Mouse (Mus musculus) limb, embryonic 14.5 days (tissue): ENCODE measurements around the gene Romo1. TPM values are rescaled to one million over a fixed set of nuclear protein-coding genes. Genes with fewer than 3 reads are reported as not detected.

Experiments
- ATAC-seq: fragments of 200-750 bp; cut with Nextera tagmentation; 2 replicates; pipeline ENCODE4 v1.8.0; 2017; ENCODE audit warnings: low read depth, moderate number of reproducible peaks, moderate TSS enrichment; ENCODE audit not compliant: low FRiP score
- DNase-seq: peaks from one replicate; pipeline ENCODE4 v3.0.0-alpha.2; 2015; ENCODE audit warnings: low spot score
- H3K27ac ChIP-seq: fragments of 300-500 bp; sonication (generic); replicated peaks from 2 replicates; pipeline ENCODE4 v1.5.1; 2014; ENCODE audit warnings: low read depth, mild to moderate bottlenecking, low read length, moderate library complexity, mixed read lengths
- H3K27me3 ChIP-seq: fragments of 300-500 bp; sonication (generic); 2 replicates; pipeline ENCODE4 v1.6.1; 2014; ENCODE audit warnings: low read length, mixed read lengths; ENCODE audit not compliant: control insufficient read depth, insufficient read depth
- H3K36me3 ChIP-seq: fragments of 300-500 bp; sonication (generic); 2 replicates; pipeline ENCODE4 v1.6.1; 2014; ENCODE audit warnings: mild to moderate bottlenecking, low read length, moderate library complexity, mixed read lengths; ENCODE audit not compliant: control insufficient read depth, insufficient read depth
- H3K4me1 ChIP-seq: fragments of 300-500 bp; sonication (generic); 2 replicates; pipeline ENCODE4 v1.6.1; 2014; ENCODE audit warnings: antibody characterized with exemption, low read length, mixed read lengths; ENCODE audit not compliant: control insufficient read depth, insufficient read depth
- H3K4me2 ChIP-seq: fragments of 300-500 bp; sonication (generic); replicated peaks from 2 replicates; pipeline ENCODE4 v1.6.1; 2014; ENCODE audit warnings: low read depth, mild to moderate bottlenecking, low read length, moderate library complexity; ENCODE audit not compliant: severe bottlenecking
- H3K4me3 ChIP-seq: fragments of 300-500 bp; sonication (generic); replicated peaks from 2 replicates; pipeline ENCODE4 v1.5.1; 2014; ENCODE audit warnings: low read length
- H3K9ac ChIP-seq: fragments of 300-500 bp; sonication (generic); 2 replicates; pipeline ENCODE4 v1.6.1; 2014; ENCODE audit warnings: mild to moderate bottlenecking, low read depth, low read length, moderate library complexity; ENCODE audit not compliant: severe bottlenecking
- H3K9me3 ChIP-seq: fragments of 300-500 bp; sonication (generic); 2 replicates; pipeline ENCODE4 v1.6.1; 2016; ENCODE audit warnings: low read length; ENCODE audit not compliant: control insufficient read depth
- POLR2A ChIP-seq: fragments of 200-500 bp; IDR thresholded peaks from 2 replicates; pipeline ENCODE4 v1.8.0; 2012; ENCODE audit warnings: inconsistent platforms, mild to moderate bottlenecking, moderate library complexity, borderline replicate concordance; ENCODE audit not compliant: insufficient read depth, insufficient read length; ENCODE audit errors: extremely low read depth
- WGBS: fragments of 180-500 bp; shearing (Covaris S2); extraction: QIAGEN DNeasy Blood & Tissue Kit; methylation state at CpG from one replicate; pipeline ENCODE4 v1.1.7; 2014; 5-methylcytosine and 5-hydroxymethylcytosine counted together
- polyA plus RNA-seq, 2 experiments: library from polyadenylated mRNA; depleted of rRNA in 1 of 2; stranded (reverse) in 1 of 2; unstranded in 1 of 2; fragments of >200 nt; fragmentation: Nextera tagmentation in 1 of 2; extraction: Ambion mirVana in 1 of 2; gene quantifications; 2 replicates each; pipeline versions ENCODE4 v1.2.1 to v1.2.3; 2012 to 2014

Romo1 gene
- polyA plus RNA-seq, 2 experiments, result 312 to 435 TPM

- Histone ChIP-seq H3K4me2 (no peak overlapping the region), H3K27ac (no peak overlapping the region), H3K4me1 (peaks cover 3% of the 10 kb centered on the region; the same call in 1 of the 2 replicates), H3K36me3 (no peaks in the 10 kb centered on the region), H3K9me3 (no peaks in the 10 kb centered on the region), H3K9ac (no peak overlapping the region), H3K27me3 (no peaks in the 10 kb centered on the region), H3K4me3 (no peak overlapping the region)
- DNase-seq (no peak), ATAC-seq (no peak)
- no peak for TF ChIP-seq POLR2A
- 87% methylated on average over 2 of the region's 2 CpGs for WGBS
These were observed 47.7 kb downstream of the Romo1 start for GRCm38 (mm10) chr2:156191540-156191939.

GRCm38 (mm10) chr2:156192068-156192467, 48.2 kb downstream of the Romo1 start:
- WGBS, result 84% methylated on average over 2 of the region's 2 CpGs
- Histone ChIP-seq H3K36me3 (no peaks in the 10 kb centered on the region), H3K27me3 (no peaks in the 10 kb centered on the region), H3K27ac (no peak overlapping the region), H3K4me1 (peaks cover 3% of the 10 kb centered on the region; the same call in 1 of the 2 replicates), H3K9me3 (no peaks in the 10 kb centered on the region), H3K9ac (no peak overlapping the region), H3K4me3 (no peak overlapping the region), H3K4me2 (no peak overlapping the region)
- DNase-seq (no peak), ATAC-seq (no peak)
- TF ChIP-seq POLR2A, result no peak

GRCm38 (mm10) chr2:156193066-156193862, 49.4 kb downstream of the Romo1 start:
- WGBS, result 63% methylated on average over 3 of the region's 3 CpGs

GRCm38 (mm10) chr2:156194571-156194970, 50.7 kb downstream of the Romo1 start:
- no peak for ATAC-seq
- H3K36me3 ChIP-seq, result no peaks in the 10 kb centered on the region
- TF ChIP-seq POLR2A, result no peak
- no peak overlapping the region for H3K4me3 ChIP-seq
- no peak for DNase-seq
- no peaks in the 10 kb centered on the region for H3K27me3 ChIP-seq
- H3K27ac ChIP-seq, result no peak overlapping the region
- H3K4me1 ChIP-seq, result peaks cover 15% of the 10 kb centered on the region
- no peaks in the 10 kb centered on the region for H3K9me3 ChIP-seq
- H3K9ac ChIP-seq, result no peak overlapping the region
- H3K4me2 ChIP-seq, result no peak overlapping the region

More at GRCm38 (mm10) chr2:156193066-156193862, 49.4 kb downstream of the Romo1 start:
- Histone ChIP-seq H3K36me3 (no peaks in the 10 kb centered on the region), H3K9ac (no peak overlapping the region), H3K4me2 (no peak overlapping the region), H3K27me3 (no peaks in the 10 kb centered on the region), H3K4me3 (no peak overlapping the region), H3K27ac (no peak overlapping the region), H3K4me1 (peaks cover 9% of the 10 kb centered on the region; the same call in 1 of the 2 replicates), H3K9me3 (no peaks in the 10 kb centered on the region)
- no peak for TF ChIP-seq POLR2A
- DNase-seq (no peak), ATAC-seq (no peak)

Other genes with a start within 250 kb of the Romo1 start
- gene Uqcc1, start 213.7 kb upstream of the Romo1 start, polyA plus RNA-seq (2012; rRNA removed), result 32.6 and 42.1 TPM in 2 replicates
- 57.2 and 58.5 TPM in 2 replicates for gene Uqcc1, start 213.7 kb upstream of the Romo1 start, polyA plus RNA-seq (2014; fragmentation: Nextera tagmentation; extraction: Ambion mirVana)
- gene Gm15557, start 203.3 kb upstream of the Romo1 start, polyA plus RNA-seq (2012; rRNA removed), result 0.13 TPM in 1 of 2 replicates, not detected in the other
- 0.17 and 0.18 TPM in 2 replicates for gene Gm15557, start 203.3 kb upstream of the Romo1 start, polyA plus RNA-seq (2014; fragmentation: Nextera tagmentation; extraction: Ambion mirVana)
- gene Gdf5, start 198.7 kb upstream of the Romo1 start, polyA plus RNA-seq (2012; rRNA removed), result 40.9 and 58.7 TPM in 2 replicates
- 64.8 and 87.0 TPM in 2 replicates for gene Gdf5, start 198.7 kb upstream of the Romo1 start, polyA plus RNA-seq (2014; fragmentation: Nextera tagmentation; extraction: Ambion mirVana)
- gene Cep250, start 187.6 kb upstream of the Romo1 start, polyA plus RNA-seq (2012; rRNA removed), result 24.5 and 31.3 TPM in 2 replicates
- 19.4 and 20.1 TPM in 2 replicates for gene Cep250, start 187.6 kb upstream of the Romo1 start, polyA plus RNA-seq (2014; fragmentation: Nextera tagmentation; extraction: Ambion mirVana)
- 3.7 and 4.6 TPM in 2 replicates for gene 6430550D23Rik, start 136.1 kb upstream of the Romo1 start, polyA plus RNA-seq (2012; rRNA removed)
- gene 6430550D23Rik, start 136.1 kb upstream of the Romo1 start, polyA plus RNA-seq (2014; fragmentation: Nextera tagmentation; extraction: Ambion mirVana), result 1.9 and 2.6 TPM in 2 replicates
- gene Ergic3, start 136.0 kb upstream of the Romo1 start, polyA plus RNA-seq (2012; rRNA removed), result 261 and 271 TPM in 2 replicates
- 264 and 273 TPM in 2 replicates for gene Ergic3, start 136.0 kb upstream of the Romo1 start, polyA plus RNA-seq (2014; fragmentation: Nextera tagmentation; extraction: Ambion mirVana)
- gene Fer1l4, start 91.1 kb upstream of the Romo1 start, polyA plus RNA-seq (2012; rRNA removed), result 0.03 and 0.11 TPM in 2 replicates
- not detected in 2 replicates for gene Fer1l4, start 91.1 kb upstream of the Romo1 start, polyA plus RNA-seq (2014; fragmentation: Nextera tagmentation; extraction: Ambion mirVana)
- 5.7 and 7.9 TPM in 2 replicates for gene Spag4, start 78.9 kb upstream of the Romo1 start, polyA plus RNA-seq (2012; rRNA removed)
- gene Spag4, start 78.9 kb upstream of the Romo1 start, polyA plus RNA-seq (2014; fragmentation: Nextera tagmentation; extraction: Ambion mirVana), result 2.1 and 3.0 TPM in 2 replicates
- 90.7 and 123 TPM in 2 replicates for gene Cpne1, start 32.1 kb upstream of the Romo1 start, polyA plus RNA-seq (2012; rRNA removed)
- gene Cpne1, start 32.1 kb upstream of the Romo1 start, polyA plus RNA-seq (2014; fragmentation: Nextera tagmentation; extraction: Ambion mirVana), result 37.8 and 42.6 TPM in 2 replicates
- gene Rbm12, start 32.1 kb upstream of the Romo1 start, polyA plus RNA-seq (2012; rRNA removed), result 28.5 and 35.0 TPM in 2 replicates
- gene Rbm12, start 32.1 kb upstream of the Romo1 start, polyA plus RNA-seq (2014; fragmentation: Nextera tagmentation; extraction: Ambion mirVana), result 30.6 and 33.3 TPM in 2 replicates
- gene Gm28036, start 16.9 kb upstream of the Romo1 start, polyA plus RNA-seq (2012; rRNA removed), result 14.4 and 23.3 TPM in 2 replicates
- gene Gm28036, start 16.9 kb upstream of the Romo1 start, polyA plus RNA-seq (2014; fragmentation: Nextera tagmentation; extraction: Ambion mirVana), result 10.9 and 12.8 TPM in 2 replicates
- 36.6 and 36.8 TPM in 2 replicates for gene Nfs1, start 147 bp downstream of the Romo1 start, polyA plus RNA-seq (2012; rRNA removed)
- gene Nfs1, start 147 bp downstream of the Romo1 start, polyA plus RNA-seq (2014; fragmentation: Nextera tagmentation; extraction: Ambion mirVana), result 36.6 and 39.0 TPM in 2 replicates
- gene Rbm39, start 36.2 kb downstream of the Romo1 start, polyA plus RNA-seq (2012; rRNA removed), result 251 and 297 TPM in 2 replicates
- gene Rbm39, start 36.2 kb downstream of the Romo1 start, polyA plus RNA-seq (2014; fragmentation: Nextera tagmentation; extraction: Ambion mirVana), result 728 and 775 TPM in 2 replicates
- 19.5 and 23.0 TPM in 2 replicates for gene Phf20, start 52.4 kb downstream of the Romo1 start, polyA plus RNA-seq (2012; rRNA removed)
- gene Phf20, start 52.4 kb downstream of the Romo1 start, polyA plus RNA-seq (2014; fragmentation: Nextera tagmentation; extraction: Ambion mirVana), result 69.0 and 83.9 TPM in 2 replicates
- 2.0 and 2.2 TPM in 2 replicates for gene Cnbd2, start 168.3 kb downstream of the Romo1 start, polyA plus RNA-seq (2012; rRNA removed)
- 4.4 and 4.6 TPM in 2 replicates for gene Cnbd2, start 168.3 kb downstream of the Romo1 start, polyA plus RNA-seq (2014; fragmentation: Nextera tagmentation; extraction: Ambion mirVana)
- gene Scand1, start 168.7 kb downstream of the Romo1 start, polyA plus RNA-seq (2012; rRNA removed), result 97.7 and 144 TPM in 2 replicates
- gene Scand1, start 168.7 kb downstream of the Romo1 start, polyA plus RNA-seq (2014; fragmentation: Nextera tagmentation; extraction: Ambion mirVana), result 74.1 and 78.7 TPM in 2 replicates